Mouse (Mus musculus) ovary, postnatal 14 days (tissue): ENCODE measurements at regions not wholly inside any gene's neighbourhood (a gene's known extent, or its start where the extent isn't known, plus 50 kb on each side); places are given as distances from the start of the nearest gene placed in this dataset.

Experiments used
- DNase-seq: peaks from one replicate; pipeline ENCODE4 v3.0.0; 2022; ENCODE audit warnings: low spot score

- DNase-seq, result no peak
These were observed 380.0 kb upstream of the Nfe2l3 start for GRCm38 (mm10) chr6:51052451-51052921.

- no peak for DNase-seq
These were observed 375.2 kb upstream of the Nfe2l3 start for GRCm38 (mm10) chr6:51057229-51057628.

- DNase-seq, result no peak
These were observed 372.3 kb upstream of the Nfe2l3 start for GRCm38 (mm10) chr6:51059923-51060847.

- DNase-seq, result no peak
These were observed 371.5 kb upstream of the Nfe2l3 start for GRCm38 (mm10) chr6:51060848-51061535.

- DNase-seq, result no peak
These were observed 367.3 kb upstream of the Nfe2l3 start for GRCm38 (mm10) chr6:51065156-51065555.

- no peak for DNase-seq
These were observed 365.1 kb upstream of the Nfe2l3 start for GRCm38 (mm10) chr6:51067332-51067731.

GRCm38 (mm10) chr6:51069945-51070344, 362.5 kb upstream of the Nfe2l3 start:
- DNase-seq, result no peak

- DNase-seq, result no peak
These were observed 361.2 kb upstream of the Nfe2l3 start for GRCm38 (mm10) chr6:51071243-51071642.

- DNase-seq, result no peak
These were observed 357.4 kb upstream of the Nfe2l3 start for GRCm38 (mm10) chr6:51075026-51075425.

GRCm38 (mm10) chr6:51076861-51077768, 355.4 kb upstream of the Nfe2l3 start:
- no peak for DNase-seq

- no peak for DNase-seq
These were observed 354.7 kb upstream of the Nfe2l3 start for GRCm38 (mm10) chr6:51077769-51078096.

GRCm38 (mm10) chr6:51078353-51078966, 354.0 kb upstream of the Nfe2l3 start:
- no peak for DNase-seq

GRCm38 (mm10) chr6:51078967-51079355, 353.5 kb upstream of the Nfe2l3 start:
- DNase-seq, result no peak

- no peak for DNase-seq
These were observed 351.4 kb upstream of the Nfe2l3 start for GRCm38 (mm10) chr6:51081056-51081455.

- no peak for DNase-seq
These were observed 347.8 kb upstream of the Nfe2l3 start for GRCm38 (mm10) chr6:51084656-51085055.

- no peak for DNase-seq
These were observed 346.9 kb upstream of the Nfe2l3 start for GRCm38 (mm10) chr6:51085547-51085946.

- no peak for DNase-seq
These were observed 346.1 kb upstream of the Nfe2l3 start for GRCm38 (mm10) chr6:51086347-51086746.

GRCm38 (mm10) chr6:51087806-51088205, 344.7 kb upstream of the Nfe2l3 start:
- no peak for DNase-seq

- DNase-seq, result no peak
These were observed 343.7 kb upstream of the Nfe2l3 start for GRCm38 (mm10) chr6:51088641-51089372.

GRCm38 (mm10) chr6:51093196-51093595, 339.3 kb upstream of the Nfe2l3 start:
- no peak for DNase-seq

GRCm38 (mm10) chr6:51094304-51094703, 338.2 kb upstream of the Nfe2l3 start:
- no peak for DNase-seq
